Mouse (Mus musculus) T-helper 1 cell (primary cell): ENCODE data around the gene Pglyrp1.

Experiments
- in situ Hi-C: fragments of 300-600 bp; cut with MboI, MseI; formaldehyde crosslinking; loops from one replicate; pipeline ENCODE4 v1.15.1; 2025; ENCODE audit warnings: high pct_unique_total_duplicates

Gene Pglyrp1

GRCm38 (mm10) chr7:18926041-18926790 lies 55.1 kb downstream of the Pglyrp1 start:
- in situ Hi-C loops, result no loop called here

GRCm38 (mm10) chr7:18926911-18927310 lies 55.8 kb downstream of the Pglyrp1 start:
- in situ Hi-C loops, result no loop called here

GRCm38 (mm10) chr7:18927759-18928158 lies 56.6 kb downstream of the Pglyrp1 start:
- in situ Hi-C loops, result no loop called here
